Mouse (Mus musculus) heart, postnatal 10 days (tissue): Measurements from ENCODE around the gene Morc4. TPM values are rescaled to one million over a fixed set of nuclear protein-coding genes. Genes with fewer than 3 reads are reported as not detected.

Experiments used
- DNase-seq, 2 experiments: peaks; one replicate each; pipeline ENCODE4 v3.0.0; 2021
- intact Hi-C: fragments of 180-260 bp; cut with DNase I; formaldehyde crosslinking; loops from one replicate; pipeline ENCODE4 v1.15.1; 2025
- total RNA-seq, 2 experiments: library from RNA; stranded (reverse); gene quantifications; 2 replicates each; pipeline ENCODE4 v1.2.3; 2021

Morc4 gene
- total RNA-seq, 2 experiments from 2014 or later, result 6.1 to 7.8 TPM

- DNase-seq, result no peak
Measured at GRCm38 (mm10) chrX:139808501-139808900, 63.0 kb downstream of the Morc4 start.

GRCm38 (mm10) chrX:139808085-139808484 is 63.4 kb downstream of the Morc4 start:
- no peak for DNase-seq
- intact Hi-C loops, result no loop called here

More at GRCm38 (mm10) chrX:139808501-139808900, 63.0 kb downstream of the Morc4 start:
- intact Hi-C loops, result no loop called here

- intact Hi-C loops, result no loop called here
Measured at GRCm38 (mm10) chrX:139807391-139807790, 64.1 kb downstream of the Morc4 start.

GRCm38 (mm10) chrX:139805918-139806317 is 65.6 kb downstream of the Morc4 start:
- DNase-seq, result no peak
- intact Hi-C loops, result no loop called here

More at GRCm38 (mm10) chrX:139807391-139807790, 64.1 kb downstream of the Morc4 start:
- no peak for DNase-seq

GRCm38 (mm10) chrX:139803028-139803427 is 68.4 kb downstream of the Morc4 start:
- no peak for DNase-seq
- intact Hi-C loops, result no loop called here

GRCm38 (mm10) chrX:139800406-139800878 is 71.0 kb downstream of the Morc4 start, which contains the start of gene Cldn2:
Gene Cldn2, plus strand, starts transcription at chrX:139800828.
- DNase-seq, result no peak
- intact Hi-C loops, result no loop called here

GRCm38 (mm10) chrX:139799953-139800352 is 71.5 kb downstream of the Morc4 start:
- intact Hi-C loops, result no loop called here
- no peak for DNase-seq

- intact Hi-C loops, result no loop called here
- no peak for DNase-seq
Measured at GRCm38 (mm10) chrX:139797875-139798274, 73.6 kb downstream of the Morc4 start.

- DNase-seq, result no peak
- intact Hi-C loops, result no loop called here
Measured at GRCm38 (mm10) chrX:139796037-139796436, 75.4 kb downstream of the Morc4 start.

GRCm38 (mm10) chrX:139794072-139794845 is 77.2 kb downstream of the Morc4 start:
- intact Hi-C loops, result no loop called here
- no peak for DNase-seq

- intact Hi-C loops, result no loop called here
- DNase-seq, result peak in 1 of 2 experiments; percentile 26
Measured at GRCm38 (mm10) chrX:139785764-139786163, 85.7 kb downstream of the Morc4 start.

GRCm38 (mm10) chrX:139783045-139783422 is 88.4 kb downstream of the Morc4 start:
- intact Hi-C loops, result no loop called here

GRCm38 (mm10) chrX:139782278-139783044 is 89.0 kb downstream of the Morc4 start, which contains the start of gene Ripply1:
Gene Ripply1, minus strand, starts transcription at chrX:139782353.
- intact Hi-C loops, result no loop called here
- no peak for DNase-seq

More at GRCm38 (mm10) chrX:139783045-139783422, 88.4 kb downstream of the Morc4 start:
- peak; percentile 23 to 41 for DNase-seq

GRCm38 (mm10) chrX:139781563-139781962 is 89.9 kb downstream of the Morc4 start:
- intact Hi-C loops, result no loop called here
- DNase-seq, result no peak

GRCm38 (mm10) chrX:139780988-139781387 is 90.5 kb downstream of the Morc4 start:
- intact Hi-C loops, result no loop called here

GRCm38 (mm10) chrX:139779401-139779800 is 92.1 kb downstream of the Morc4 start:
- DNase-seq, result no peak
- intact Hi-C loops, result no loop called here

More at GRCm38 (mm10) chrX:139780988-139781387, 90.5 kb downstream of the Morc4 start:
- DNase-seq, result no peak

GRCm38 (mm10) chrX:139778886-139779285 is 92.6 kb downstream of the Morc4 start:
- DNase-seq, result no peak
- intact Hi-C loops, result no loop called here

GRCm38 (mm10) chrX:139777357-139777756 is 94.1 kb downstream of the Morc4 start:
- intact Hi-C loops, result no loop called here
- DNase-seq, result no peak

- intact Hi-C loops, result no loop called here
- peak; percentile 13 to 18 for DNase-seq
Measured at GRCm38 (mm10) chrX:139775084-139775612, 96.3 kb downstream of the Morc4 start.

- peak; percentile 20 to 67 for DNase-seq
- intact Hi-C loops, result loop anchor here (1.0 kb wide), 1 partner anchor 58 kb away; no protein-coding TSS in a partner anchor
Measured at GRCm38 (mm10) chrX:139774309-139775083, 97.0 kb downstream of the Morc4 start.
